Mouse (Mus musculus): Measurements from ENCODE around the gene Trio. TPM values are rescaled to one million over a fixed set of nuclear protein-coding genes. Genes with fewer than 3 reads are reported as not detected.

Gene Trio
- polyA plus RNA-seq, 1 experiment from 2014 or later = 16.2 TPM

- H3K4me3 ChIP-seq = no peak overlapping the region
- no peak overlapping the region for H3K9ac ChIP-seq
- no peaks in the 10 kb centered on the region for H3K36me3 ChIP-seq
- H3K4me1 ChIP-seq (replicated peaks) = peaks cover 55% of the 10 kb centered on the region
- WGBS = 69% methylated on average over 3 of the region's 3 CpGs
- no peaks in the 10 kb centered on the region for H3K27me3 ChIP-seq
- ATAC-seq (replicated peaks; ENCODE audit: insufficient number of reproducible peaks, insufficient read depth, low FRiP score, low read depth) = no peak
- H3K9me3 ChIP-seq (replicated peaks) = no peaks in the 10 kb centered on the region
- H3K27ac ChIP-seq = no peak overlapping the region
- H3K4me2 ChIP-seq = no peak overlapping the region
These were observed 23.1 kb downstream of the Trio start for GRCm38 (mm10) chr15:28002515-28002914.

GRCm38 (mm10) chr15:28001299-28001698, 24.3 kb downstream of the Trio start:
- Histone ChIP-seq H3K9ac (no peak overlapping the region), H3K4me3 (no peak overlapping the region), H3K4me2 (peak overlapping the region; percentile 9; the same call in 1 of the 2 replicates), H3K36me3 (no peaks in the 10 kb centered on the region), H3K27me3 (no peaks in the 10 kb centered on the region), H3K4me1 (replicated peaks) (peaks cover 63% of the 10 kb centered on the region), H3K27ac (no peak overlapping the region), H3K9me3 (replicated peaks) (no peaks in the 10 kb centered on the region)
- WGBS = 45% methylated on average over 4 of the region's 4 CpGs
- no peak for ATAC-seq (replicated peaks; ENCODE audit: insufficient number of reproducible peaks, insufficient read depth, low FRiP score, low read depth)

GRCm38 (mm10) chr15:27998621-27999359, 26.9 kb downstream of the Trio start:
- H3K9ac ChIP-seq = no peak overlapping the region
- WGBS = 42% methylated on average over 8 of the region's 8 CpGs
- H3K36me3 ChIP-seq = no peaks in the 10 kb centered on the region
- ATAC-seq (replicated peaks; ENCODE audit: insufficient number of reproducible peaks, insufficient read depth, low FRiP score, low read depth) = no peak
- no peaks in the 10 kb centered on the region for H3K27me3 ChIP-seq
- H3K4me1 ChIP-seq (replicated peaks) = peaks cover 73% of the 10 kb centered on the region
- no peak overlapping the region for H3K4me2 ChIP-seq
- H3K4me3 ChIP-seq = no peak overlapping the region
- no peaks in the 10 kb centered on the region for H3K9me3 ChIP-seq (replicated peaks)
- no peak overlapping the region for H3K27ac ChIP-seq

- peak overlapping the region; percentile 77 for H3K27ac ChIP-seq
- no peak overlapping the region for H3K9ac ChIP-seq
- WGBS = 21% methylated on average over 8 of the region's 8 CpGs
- H3K4me1 ChIP-seq (replicated peaks) = peaks cover 79% of the 10 kb centered on the region
- no peak for ATAC-seq (replicated peaks; ENCODE audit: insufficient number of reproducible peaks, insufficient read depth, low FRiP score, low read depth)
- no peak overlapping the region for H3K4me3 ChIP-seq
- H3K9me3 ChIP-seq (replicated peaks) = no peaks in the 10 kb centered on the region
- H3K27me3 ChIP-seq = no peaks in the 10 kb centered on the region
- H3K4me2 ChIP-seq = peak overlapping the region; percentile 39
- H3K36me3 ChIP-seq = no peaks in the 10 kb centered on the region
These were observed 27.7 kb downstream of the Trio start for GRCm38 (mm10) chr15:27997917-27998316.

GRCm38 (mm10) chr15:27997391-27997841, 28.2 kb downstream of the Trio start:
- Histone ChIP-seq H3K9ac (no peak overlapping the region), H3K4me1 (replicated peaks) (peaks cover 79% of the 10 kb centered on the region), H3K9me3 (replicated peaks) (no peaks in the 10 kb centered on the region), H3K4me2 (peak overlapping the region; percentile 39), H3K36me3 (no peaks in the 10 kb centered on the region), H3K27me3 (no peaks in the 10 kb centered on the region), H3K4me3 (no peak overlapping the region), H3K27ac (peak overlapping the region; percentile 77)
- 21% methylated on average over 9 of the region's 9 CpGs for WGBS
- peak; percentile 93 for ATAC-seq (replicated peaks; ENCODE audit: insufficient number of reproducible peaks, insufficient read depth, low FRiP score, low read depth)

- ATAC-seq (replicated peaks; ENCODE audit: insufficient number of reproducible peaks, insufficient read depth, low FRiP score, low read depth) = no peak
These were observed 28.9 kb downstream of the Trio start for GRCm38 (mm10) chr15:27996750-27997149.

GRCm38 (mm10) chr15:27995421-27995820, 30.2 kb downstream of the Trio start:
- H3K9ac ChIP-seq = no peak overlapping the region
- H3K36me3 ChIP-seq = no peaks in the 10 kb centered on the region
- H3K4me3 ChIP-seq = no peak overlapping the region
- ATAC-seq (replicated peaks; ENCODE audit: insufficient number of reproducible peaks, insufficient read depth, low FRiP score, low read depth) = no peak
- H3K9me3 ChIP-seq (replicated peaks) = no peaks in the 10 kb centered on the region
- H3K27ac ChIP-seq = no peak overlapping the region
- WGBS = 77% methylated on average over 3 of the region's 3 CpGs
- no peaks in the 10 kb centered on the region for H3K27me3 ChIP-seq
- H3K4me2 ChIP-seq = no peak overlapping the region
- peaks cover 78% of the 10 kb centered on the region for H3K4me1 ChIP-seq (replicated peaks)

More at GRCm38 (mm10) chr15:27996750-27997149, 28.9 kb downstream of the Trio start:
- Histone ChIP-seq H3K9me3 (replicated peaks) (no peaks in the 10 kb centered on the region), H3K9ac (no peak overlapping the region), H3K27ac (peak overlapping the region; percentile 77), H3K4me1 (replicated peaks) (peaks cover 81% of the 10 kb centered on the region), H3K4me2 (0 out of 2 replicates have a peak overlapping the region, but pooled peaks have one; percentile 21), H3K27me3 (no peaks in the 10 kb centered on the region), H3K36me3 (no peaks in the 10 kb centered on the region), H3K4me3 (no peak overlapping the region)
- 71% methylated on average over 4 of the region's 4 CpGs for WGBS

GRCm38 (mm10) chr15:27994870-27995269, 30.8 kb downstream of the Trio start:
- no peak for ATAC-seq (replicated peaks; ENCODE audit: insufficient number of reproducible peaks, insufficient read depth, low FRiP score, low read depth)
- Histone ChIP-seq H3K36me3 (no peaks in the 10 kb centered on the region), H3K27ac (no peak overlapping the region), H3K4me3 (no peak overlapping the region), H3K9ac (no peak overlapping the region), H3K27me3 (no peaks in the 10 kb centered on the region), H3K4me1 (replicated peaks) (peaks cover 83% of the 10 kb centered on the region), H3K9me3 (replicated peaks) (no peaks in the 10 kb centered on the region), H3K4me2 (no peak overlapping the region)
- 85% methylated on average over 13 of the region's 13 CpGs for WGBS

GRCm38 (mm10) chr15:27993528-27993927, 32.1 kb downstream of the Trio start:
- H3K9ac ChIP-seq = no peak overlapping the region
- H3K4me2 ChIP-seq = no peak overlapping the region
- H3K27ac ChIP-seq = peak overlapping the region; percentile 7; the same call in 1 of the 2 replicates
- H3K27me3 ChIP-seq = no peaks in the 10 kb centered on the region
- no peak for ATAC-seq (replicated peaks; ENCODE audit: insufficient number of reproducible peaks, insufficient read depth, low FRiP score, low read depth)
- WGBS = 83% methylated on average over 7 of the region's 7 CpGs
- peaks cover 87% of the 10 kb centered on the region for H3K4me1 ChIP-seq (replicated peaks)
- H3K9me3 ChIP-seq (replicated peaks) = no peaks in the 10 kb centered on the region
- no peak overlapping the region for H3K4me3 ChIP-seq
- H3K36me3 ChIP-seq = no peaks in the 10 kb centered on the region

- no peak for ATAC-seq (replicated peaks; ENCODE audit: insufficient number of reproducible peaks, insufficient read depth, low FRiP score, low read depth)
- no peak overlapping the region for H3K9ac ChIP-seq
- no peak overlapping the region for H3K4me3 ChIP-seq
- H3K36me3 ChIP-seq = no peaks in the 10 kb centered on the region
- H3K4me2 ChIP-seq = no peak overlapping the region
- H3K27me3 ChIP-seq = no peaks in the 10 kb centered on the region
- H3K27ac ChIP-seq = peak overlapping the region; percentile 26; the same call in 1 of the 2 replicates
- WGBS = 41% methylated on average over 5 of the region's 5 CpGs
- no peaks in the 10 kb centered on the region for H3K9me3 ChIP-seq (replicated peaks)
- peaks cover 86% of the 10 kb centered on the region for H3K4me1 ChIP-seq (replicated peaks)
These were observed 33.1 kb downstream of the Trio start for GRCm38 (mm10) chr15:27992596-27992995.

- Histone ChIP-seq H3K4me3 (no peak overlapping the region), H3K27ac (peak overlapping the region; percentile 26; the same call in 1 of the 2 replicates), H3K4me1 (replicated peaks) (peaks cover 85% of the 10 kb centered on the region), H3K36me3 (no peaks in the 10 kb centered on the region), H3K4me2 (no peak overlapping the region), H3K27me3 (no peaks in the 10 kb centered on the region), H3K9ac (no peak overlapping the region), H3K9me3 (replicated peaks) (no peaks in the 10 kb centered on the region)
- WGBS = 44% methylated on average over 6 of the region's 6 CpGs
- no peak for ATAC-seq (replicated peaks; ENCODE audit: insufficient number of reproducible peaks, insufficient read depth, low FRiP score, low read depth)
These were observed 33.6 kb downstream of the Trio start for GRCm38 (mm10) chr15:27991892-27992593.
